Mouse (Mus musculus): ENCODE measurements around the gene Erc2. TPM values are rescaled to one million over a fixed set of nuclear protein-coding genes. Genes with fewer than 3 reads are reported as not detected.

Erc2 gene
- polyA plus RNA-seq, 1 experiment = 0.90 TPM

- Histone ChIP-seq H3K4me3 (ENCODE audit: insufficient read depth, poor library complexity, severe bottlenecking) (no peak within 1 kb of the TSS), H3K27me3 (ENCODE audit: control insufficient read depth, insufficient read depth, insufficient read length) (peaks cover 28% of the 10 kb centered on the region), H3K36me3 (ENCODE audit: control insufficient read depth, insufficient read depth) (no peaks in the 10 kb centered on the region), H3K79me3 (ENCODE audit: low read depth) (no peaks in the 10 kb centered on the region), H3ac (ENCODE audit: control insufficient read depth, insufficient read length, low read depth) (no peak within 1 kb of the TSS), H3K79me2 (ENCODE audit: control insufficient read depth, insufficient read depth) (no peaks in the 10 kb centered on the region)
- TF ChIP-seq USF1 (IDR thresholded peaks at IDR 0.05; ENCODE audit: low read depth) (no peak), MYOG (IDR thresholded peaks at IDR 0.05; ENCODE audit: control insufficient read depth, extremely low read depth, insufficient read length) (no peak)
These were observed 882.1 kb downstream of the Erc2 start, which contains the start of gene Wnt5a for GRCm38 (mm10) chr14:28504101-28505050. TSS of gene Wnt5a (plus strand) at chr14:28504750.

DNA sequence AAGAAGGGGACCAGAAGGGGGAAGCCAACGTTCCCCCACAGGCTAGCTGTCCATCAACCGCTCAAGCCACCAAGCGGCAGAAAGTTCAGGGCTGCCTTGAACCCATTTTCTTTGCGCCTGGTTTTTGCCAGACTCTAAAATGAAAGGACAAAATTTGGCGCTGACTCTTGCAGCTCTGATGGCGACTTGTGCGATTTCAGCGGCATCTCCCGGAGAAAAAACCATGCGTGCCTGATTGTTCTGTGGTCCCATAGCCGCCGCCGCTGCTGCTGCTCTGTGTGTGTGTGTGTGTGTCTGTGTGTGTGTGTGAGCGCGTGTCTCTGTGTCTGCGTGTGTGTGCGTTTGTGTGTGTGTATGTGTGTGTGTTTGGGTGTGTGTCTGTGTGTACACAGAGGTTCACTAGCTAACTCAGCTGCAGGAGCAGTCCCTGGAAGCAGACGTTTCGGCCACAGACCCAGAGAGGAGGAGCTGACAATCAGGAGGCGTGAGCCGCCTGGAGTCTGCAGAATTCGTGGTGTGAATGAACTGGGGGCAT lies 882.9 kb downstream of the Erc2 start:
- H3K79me3 ChIP-seq (ENCODE audit: low read depth) = no peaks in the 10 kb centered on the region
- no peaks in the 10 kb centered on the region for H3K36me3 ChIP-seq (ENCODE audit: control insufficient read depth, insufficient read depth)
- no peaks in the 10 kb centered on the region for H3K79me2 ChIP-seq (ENCODE audit: control insufficient read depth, insufficient read depth)
- H3K4me3 ChIP-seq (ENCODE audit: insufficient read depth, poor library complexity, severe bottlenecking) = no peak overlapping the region
- TF ChIP-seq CTCF (IDR thresholded peaks at IDR 0.05; ENCODE audit: control insufficient read depth, insufficient read depth, insufficient read length) = no peak
- TF ChIP-seq USF1 (IDR thresholded peaks at IDR 0.05; ENCODE audit: low read depth) = no peak
- no peak for TF ChIP-seq CEBPB (IDR thresholded peaks at IDR 0.05; ENCODE audit: low read depth)
- no peak for TF ChIP-seq MAX (IDR thresholded peaks at IDR 0.05)
- no peak for TF ChIP-seq MYOG (IDR thresholded peaks at IDR 0.05; ENCODE audit: control insufficient read depth, extremely low read depth, insufficient read length)
- no peak for TF ChIP-seq FOSL1 (IDR thresholded peaks at IDR 0.05; ENCODE audit: insufficient read depth, low read length, poor library complexity, severe bottlenecking)
- no peak for TF ChIP-seq MYOD1 (IDR thresholded peaks at IDR 0.05; ENCODE audit: control insufficient read depth, insufficient read length, low read depth)
- H3ac ChIP-seq (ENCODE audit: control insufficient read depth, insufficient read length, low read depth) = no peak overlapping the region
- H3K27me3 ChIP-seq (ENCODE audit: control insufficient read depth, insufficient read depth, insufficient read length) = peaks cover 28% of the 10 kb centered on the region

DNA sequence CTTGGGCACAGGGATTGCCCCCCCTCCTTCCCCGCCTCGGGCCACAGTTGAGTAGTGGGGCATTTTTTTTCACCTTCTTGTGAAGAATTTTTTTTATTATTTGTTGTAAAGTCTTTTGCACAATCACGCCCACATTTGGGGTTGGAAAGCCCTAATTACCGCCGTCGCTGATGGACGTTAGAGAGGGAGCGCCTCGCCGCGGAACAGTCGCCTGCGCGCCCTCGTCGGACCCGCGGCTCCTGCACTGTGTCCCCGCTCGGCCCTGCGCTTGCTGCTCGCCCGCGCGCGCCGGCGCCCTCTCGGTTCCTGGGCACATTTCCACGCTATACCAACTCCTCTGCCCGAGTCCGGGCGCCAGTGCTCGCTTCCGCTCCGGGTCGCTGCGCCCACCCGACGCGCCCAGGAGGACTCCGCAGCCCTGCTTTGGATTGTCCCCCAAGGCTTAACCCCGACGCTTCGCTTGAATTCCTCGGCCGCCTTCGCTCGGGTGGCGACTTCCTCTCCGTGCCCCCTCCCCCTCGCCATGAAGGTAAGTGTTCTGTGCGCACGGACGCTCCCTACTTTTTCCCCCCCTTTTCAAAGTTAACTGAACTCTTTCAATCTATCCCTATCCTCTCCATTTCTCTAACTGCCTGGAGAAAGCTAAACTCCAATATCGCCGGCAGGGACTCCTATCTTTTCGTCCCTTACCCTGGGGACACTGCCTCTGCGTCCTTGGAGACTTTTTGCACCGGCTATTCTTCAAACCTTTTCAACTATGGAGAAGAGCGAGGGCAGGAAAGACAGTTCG lies 883.6 kb downstream of the Erc2 start:
- H3K79me2 ChIP-seq (ENCODE audit: control insufficient read depth, insufficient read depth) = no peaks in the 10 kb centered on the region
- TF ChIP-seq USF1 (IDR thresholded peaks at IDR 0.05; ENCODE audit: low read depth) = no peak
- no peak for TF ChIP-seq CEBPB (IDR thresholded peaks at IDR 0.05; ENCODE audit: low read depth)
- no peak for TF ChIP-seq CTCF (IDR thresholded peaks at IDR 0.05; ENCODE audit: control insufficient read depth, insufficient read depth, insufficient read length)
- no peak for TF ChIP-seq MYOG (IDR thresholded peaks at IDR 0.05; ENCODE audit: control insufficient read depth, extremely low read depth, insufficient read length)
- no peak for TF ChIP-seq FOSL1 (IDR thresholded peaks at IDR 0.05; ENCODE audit: insufficient read depth, low read length, poor library complexity, severe bottlenecking)
- TF ChIP-seq MAX (IDR thresholded peaks at IDR 0.05) = no peak
- no peak for TF ChIP-seq MYOD1 (IDR thresholded peaks at IDR 0.05; ENCODE audit: control insufficient read depth, insufficient read length, low read depth)

GRCm38 (mm10) chr14:28506376-28506831 lies 884.2 kb downstream of the Erc2 start:
- Histone ChIP-seq H3K79me2 (ENCODE audit: control insufficient read depth, insufficient read depth) (no peaks in the 10 kb centered on the region), H3K4me3 (ENCODE audit: insufficient read depth, poor library complexity, severe bottlenecking) (peak overlapping the region; percentile 6), H3ac (ENCODE audit: control insufficient read depth, insufficient read length, low read depth) (no peak overlapping the region), H3K36me3 (ENCODE audit: control insufficient read depth, insufficient read depth) (no peaks in the 10 kb centered on the region), H3K79me3 (ENCODE audit: low read depth) (no peaks in the 10 kb centered on the region), H3K27me3 (ENCODE audit: control insufficient read depth, insufficient read depth, insufficient read length) (peaks cover 28% of the 10 kb centered on the region)
- TF ChIP-seq MAX (IDR thresholded peaks at IDR 0.05) (no peak), MYOD1 (IDR thresholded peaks at IDR 0.05; ENCODE audit: control insufficient read depth, insufficient read length, low read depth) (no peak), MYOG (IDR thresholded peaks at IDR 0.05; ENCODE audit: control insufficient read depth, extremely low read depth, insufficient read length) (no peak), FOSL1 (IDR thresholded peaks at IDR 0.05; ENCODE audit: insufficient read depth, low read length, poor library complexity, severe bottlenecking) (no peak), CEBPB (IDR thresholded peaks at IDR 0.05; ENCODE audit: low read depth) (no peak)

More for the DNA sequence above, 883.6 kb downstream of the Erc2 start:
- H3ac ChIP-seq (ENCODE audit: control insufficient read depth, insufficient read length, low read depth) = no peak overlapping the region
- H3K36me3 ChIP-seq (ENCODE audit: control insufficient read depth, insufficient read depth) = no peaks in the 10 kb centered on the region
- H3K79me3 ChIP-seq (ENCODE audit: low read depth) = no peaks in the 10 kb centered on the region
- peak overlapping the region; percentile 6 for H3K4me3 ChIP-seq (ENCODE audit: insufficient read depth, poor library complexity, severe bottlenecking)
- peaks cover 28% of the 10 kb centered on the region for H3K27me3 ChIP-seq (ENCODE audit: control insufficient read depth, insufficient read depth, insufficient read length)

- Histone ChIP-seq H3K79me3 (ENCODE audit: low read depth) (no peaks in the 10 kb centered on the region), H3ac (ENCODE audit: control insufficient read depth, insufficient read length, low read depth) (no peak overlapping the region), H3K79me2 (ENCODE audit: control insufficient read depth, insufficient read depth) (no peaks in the 10 kb centered on the region), H3K4me3 (ENCODE audit: insufficient read depth, poor library complexity, severe bottlenecking) (no peak overlapping the region), H3K36me3 (ENCODE audit: control insufficient read depth, insufficient read depth) (no peaks in the 10 kb centered on the region), H3K27me3 (ENCODE audit: control insufficient read depth, insufficient read depth, insufficient read length) (peaks cover 28% of the 10 kb centered on the region)
- TF ChIP-seq MYOG (IDR thresholded peaks at IDR 0.05; ENCODE audit: control insufficient read depth, extremely low read depth, insufficient read length) = no peak
- no peak for TF ChIP-seq FOSL1 (IDR thresholded peaks at IDR 0.05; ENCODE audit: insufficient read depth, low read length, poor library complexity, severe bottlenecking)
- TF ChIP-seq CEBPB (IDR thresholded peaks at IDR 0.05; ENCODE audit: low read depth) = no peak
- no peak for TF ChIP-seq USF1 (IDR thresholded peaks at IDR 0.05; ENCODE audit: low read depth)
- no peak for TF ChIP-seq CTCF (IDR thresholded peaks at IDR 0.05; ENCODE audit: control insufficient read depth, insufficient read depth, insufficient read length)
- no peak for TF ChIP-seq MAX (IDR thresholded peaks at IDR 0.05)
- TF ChIP-seq MYOD1 (IDR thresholded peaks at IDR 0.05; ENCODE audit: control insufficient read depth, insufficient read length, low read depth) = no peak
These were observed 884.8 kb downstream of the Erc2 start for GRCm38 (mm10) chr14:28507011-28507410.
